Mouse (Mus musculus) NIH3T3 (cell line): ENCODE results near the gene Yy1.
"Not testable (repeated sequence)": the region's sequence is repeated elsewhere in the genome, so short reads cannot be mapped to it uniquely, and the experiment has no call there.

Experiments used
- DNase-seq: peaks from one replicate; pipeline ENCODE4 v3.0.0-alpha.2; 2012; ENCODE audit warnings: low read depth

The Yy1 gene

DNA sequence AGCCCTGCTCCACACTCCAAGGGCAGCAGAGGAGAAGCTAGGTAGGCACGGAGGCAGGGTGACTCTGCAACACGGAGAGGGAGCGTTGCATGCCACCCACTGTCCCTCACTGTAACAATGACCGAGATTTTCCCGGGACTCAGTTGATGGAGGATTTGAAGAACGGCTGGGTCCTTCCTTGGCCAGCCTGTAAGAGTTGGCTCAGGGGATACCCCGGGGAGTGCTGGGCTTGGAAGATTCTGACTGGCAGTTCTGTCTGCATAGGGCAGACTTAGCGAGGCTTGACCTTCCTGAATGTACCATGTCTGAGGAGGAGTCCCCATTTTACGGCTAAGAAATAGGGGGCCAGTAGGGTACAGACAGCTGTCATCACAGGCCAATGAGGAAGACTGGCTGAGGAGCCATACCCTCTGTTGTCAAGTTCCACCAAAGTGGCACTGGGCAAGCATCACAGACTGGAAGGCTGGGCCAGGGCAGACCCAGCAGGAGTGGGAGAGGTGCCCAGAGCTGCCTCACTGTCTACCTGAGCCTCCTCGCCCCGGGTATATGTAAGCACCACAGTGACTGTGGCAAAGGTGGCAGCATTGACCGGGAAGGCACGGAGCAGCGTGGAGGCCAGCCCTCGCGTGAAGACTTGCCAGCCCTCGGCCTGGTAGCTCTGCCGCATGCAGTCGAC is 33.6 kb downstream of the Yy1 start:
- DNase-seq, result no peak

DNA sequence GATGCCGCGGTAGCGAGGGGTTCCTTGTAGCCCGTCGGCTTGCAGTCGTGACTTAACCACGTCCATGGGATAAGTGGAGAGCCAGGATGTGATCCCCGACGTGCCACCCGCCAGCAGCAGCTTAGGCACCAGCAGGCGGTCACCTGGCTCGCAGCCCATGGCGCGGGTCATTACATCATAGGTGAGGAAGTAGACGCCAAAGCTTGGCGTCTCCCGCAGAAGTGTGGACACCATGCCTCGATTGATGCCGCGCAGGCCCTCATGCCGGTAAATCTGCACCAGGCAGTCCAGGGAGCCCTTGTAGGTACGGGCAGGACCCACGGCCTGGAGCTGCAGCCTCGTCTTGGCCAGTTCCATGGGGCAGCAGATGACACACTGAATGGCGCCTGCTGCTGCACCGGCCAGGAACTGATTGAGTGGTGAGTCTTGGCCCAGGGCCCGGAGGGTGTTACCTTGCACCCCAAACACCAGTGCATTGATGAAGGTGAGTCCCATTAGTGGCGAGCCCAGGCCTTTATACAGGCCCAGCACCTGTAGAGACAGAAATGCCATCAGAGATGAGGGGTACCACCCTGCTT is 34.3 kb downstream of the Yy1 start:
- no peak for DNase-seq

DNA sequence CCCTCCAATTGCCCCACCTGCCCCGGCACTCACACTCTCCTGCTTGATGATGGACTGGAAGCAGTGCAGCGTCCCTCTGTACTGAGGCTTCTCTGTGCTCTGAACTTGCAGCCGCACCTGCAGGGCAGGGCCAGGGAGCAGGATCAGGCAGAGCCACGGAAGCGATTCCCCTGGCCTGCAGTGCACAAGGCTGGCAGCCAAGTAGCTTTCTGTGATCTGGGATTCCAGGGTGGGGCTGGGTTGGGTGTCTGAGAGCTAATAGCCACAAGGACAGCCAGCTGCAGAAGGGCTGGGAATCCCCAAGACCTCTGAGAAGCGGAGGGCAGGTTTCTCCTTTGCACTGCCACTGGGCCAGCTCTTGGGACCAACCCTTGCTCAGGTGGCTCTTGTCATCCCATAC is 34.9 kb downstream of the Yy1 start:
- DNase-seq, result no peak

DNA sequence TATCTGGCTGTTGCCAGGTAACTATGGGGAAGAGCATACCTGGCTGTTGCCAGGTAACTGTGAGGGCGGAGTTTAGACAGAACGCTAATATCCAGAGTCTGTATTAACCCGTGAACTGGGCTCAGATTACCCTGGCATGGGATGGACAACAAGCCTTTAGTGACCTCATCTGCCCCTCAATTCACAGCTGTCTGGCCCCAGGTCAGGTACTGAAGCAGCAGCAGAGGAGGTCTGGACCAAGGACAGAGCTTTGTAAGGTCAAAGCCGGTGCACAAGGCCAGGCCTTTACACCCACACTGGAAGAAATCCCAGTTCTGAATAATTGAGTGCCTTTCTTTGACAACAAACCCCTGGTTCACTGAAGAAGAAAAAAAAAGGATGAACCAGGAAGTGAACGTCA is 36.9 kb downstream of the Yy1 start:
- DNase-seq, result peak; percentile 24

DNA sequence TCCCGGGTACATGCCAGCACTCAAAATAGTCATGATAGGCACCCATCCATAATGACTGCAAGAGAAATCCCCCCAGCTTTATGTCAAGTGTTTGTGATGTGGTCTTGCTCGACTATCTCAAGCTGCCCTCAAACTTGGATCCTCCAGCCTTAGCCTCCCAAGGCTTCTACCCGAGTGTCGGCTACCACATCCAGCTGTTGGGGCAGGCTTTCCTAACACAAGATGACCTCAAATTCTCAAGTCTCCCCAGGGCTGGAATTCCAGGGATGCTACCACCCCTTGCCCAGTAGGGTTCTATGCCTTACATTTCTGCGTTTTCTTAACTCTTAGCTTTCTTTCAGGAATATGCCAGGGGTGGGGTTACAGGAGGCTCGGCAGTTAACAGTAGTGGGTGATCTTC is 37.6 kb downstream of the Yy1 start:
- no peak for DNase-seq

DNA sequence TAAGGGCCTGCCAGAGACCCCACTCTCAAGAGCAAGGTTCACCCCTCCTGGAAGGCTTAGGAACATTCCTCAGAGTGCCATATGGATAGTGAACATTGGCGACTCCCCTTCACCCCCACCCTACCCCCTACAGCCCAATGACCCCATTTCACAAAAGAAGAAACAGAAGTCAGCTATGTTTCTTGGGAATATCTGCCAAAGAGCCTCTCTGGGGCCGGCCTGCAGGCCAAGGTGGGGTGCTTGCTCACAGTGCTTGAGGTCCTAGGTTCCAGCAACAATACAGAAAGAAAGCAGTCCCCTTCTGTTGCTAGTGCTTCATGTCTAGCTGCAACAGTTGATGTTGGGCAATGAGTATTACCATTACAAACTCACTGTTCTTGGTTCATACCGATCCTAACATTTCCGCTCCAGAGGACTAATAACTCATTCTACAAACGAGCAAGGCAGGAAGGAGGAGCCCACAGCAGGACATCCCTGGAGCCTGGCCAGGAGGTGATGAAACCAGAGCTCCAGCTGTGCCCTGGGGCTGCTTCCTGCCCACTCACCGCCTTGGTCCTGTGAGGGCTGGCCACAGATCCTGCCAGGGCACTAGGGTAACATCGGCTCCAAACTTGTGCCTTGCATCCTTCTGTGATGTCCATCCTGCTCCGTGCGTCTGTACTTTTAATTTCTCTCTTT is 39.3 kb downstream of the Yy1 start:
- peak; percentile 91 for DNase-seq

DNA sequence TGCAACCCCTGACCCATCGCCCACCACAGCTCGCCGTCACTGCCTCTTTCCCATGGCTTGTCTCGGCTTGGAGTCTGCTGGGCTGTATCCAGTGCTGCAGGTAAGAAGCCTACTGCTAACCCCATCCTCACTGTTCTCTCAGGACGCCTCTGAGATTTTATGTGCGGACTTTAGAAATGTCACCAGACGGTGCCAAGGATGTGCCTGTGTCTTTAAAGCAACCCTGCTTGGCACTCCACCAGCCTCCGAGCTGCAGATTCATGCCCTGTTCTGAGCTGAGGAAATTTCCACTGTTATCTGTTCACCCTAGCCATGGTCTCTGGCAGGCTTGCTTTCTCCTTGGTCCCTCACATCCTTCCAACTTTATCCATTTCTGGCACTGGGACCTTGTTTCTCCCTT is 40.1 kb downstream of the Yy1 start:
- DNase-seq, result peak; percentile 41

DNA sequence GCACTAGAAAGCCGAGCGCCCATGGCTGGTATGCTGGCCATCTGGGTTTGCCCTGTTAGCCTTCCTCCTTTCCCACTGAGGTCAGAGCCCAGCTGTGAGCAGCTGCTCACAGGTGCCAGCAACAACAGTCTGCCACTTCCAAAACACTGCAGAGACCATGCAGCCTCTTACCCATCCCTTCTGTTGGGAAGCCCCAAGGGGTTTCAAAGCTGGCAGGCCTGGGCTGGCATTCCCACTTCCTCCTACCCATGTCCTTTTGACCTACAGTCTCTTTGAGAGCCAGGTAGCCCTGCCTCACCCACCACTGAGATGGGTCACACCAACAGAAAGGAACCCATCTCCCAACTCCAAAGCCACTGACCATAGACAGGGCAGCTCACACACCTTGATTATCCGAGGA is 40.6 kb downstream of the Yy1 start:
- DNase-seq, result no peak

DNA sequence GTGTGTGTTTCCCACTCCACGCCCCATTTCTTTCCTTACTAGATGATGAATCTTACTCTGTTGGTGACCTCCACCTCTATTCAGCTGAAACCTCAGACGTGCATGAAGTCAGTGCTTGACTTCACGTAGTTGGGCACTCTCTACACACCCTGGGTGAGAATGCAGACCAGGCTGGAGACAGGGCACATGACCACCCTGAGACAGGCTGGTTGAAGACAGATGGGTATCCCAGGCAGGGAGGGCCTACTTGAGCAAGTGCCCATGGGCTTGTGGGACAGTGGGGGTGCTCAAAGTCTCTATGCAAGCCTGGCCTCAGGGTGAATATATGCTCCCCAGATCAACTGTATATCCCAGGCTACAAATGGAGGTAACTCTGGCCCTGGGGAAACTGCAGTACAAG is 41.6 kb downstream of the Yy1 start:
- no peak for DNase-seq

DNA sequence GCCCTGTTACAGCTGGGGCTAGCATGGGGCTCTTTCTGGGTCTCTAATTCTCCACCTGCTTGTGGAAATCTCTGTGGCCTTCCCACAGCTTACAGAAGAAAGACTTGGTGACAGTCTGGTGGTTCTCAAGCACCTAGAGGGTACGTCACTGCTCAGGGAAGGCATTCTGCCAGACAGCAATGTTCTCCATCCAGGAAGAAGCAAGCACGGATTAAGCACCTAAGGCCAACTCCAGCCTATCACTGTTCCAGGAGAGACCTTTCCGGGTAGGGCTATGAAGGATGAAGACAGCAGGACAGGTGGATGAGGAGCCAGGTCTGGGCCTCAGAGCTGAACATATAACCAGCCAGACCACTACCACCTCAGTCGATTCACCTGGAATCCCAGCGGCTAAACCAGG is 42.0 kb downstream of the Yy1 start:
- DNase-seq, result no peak

DNA sequence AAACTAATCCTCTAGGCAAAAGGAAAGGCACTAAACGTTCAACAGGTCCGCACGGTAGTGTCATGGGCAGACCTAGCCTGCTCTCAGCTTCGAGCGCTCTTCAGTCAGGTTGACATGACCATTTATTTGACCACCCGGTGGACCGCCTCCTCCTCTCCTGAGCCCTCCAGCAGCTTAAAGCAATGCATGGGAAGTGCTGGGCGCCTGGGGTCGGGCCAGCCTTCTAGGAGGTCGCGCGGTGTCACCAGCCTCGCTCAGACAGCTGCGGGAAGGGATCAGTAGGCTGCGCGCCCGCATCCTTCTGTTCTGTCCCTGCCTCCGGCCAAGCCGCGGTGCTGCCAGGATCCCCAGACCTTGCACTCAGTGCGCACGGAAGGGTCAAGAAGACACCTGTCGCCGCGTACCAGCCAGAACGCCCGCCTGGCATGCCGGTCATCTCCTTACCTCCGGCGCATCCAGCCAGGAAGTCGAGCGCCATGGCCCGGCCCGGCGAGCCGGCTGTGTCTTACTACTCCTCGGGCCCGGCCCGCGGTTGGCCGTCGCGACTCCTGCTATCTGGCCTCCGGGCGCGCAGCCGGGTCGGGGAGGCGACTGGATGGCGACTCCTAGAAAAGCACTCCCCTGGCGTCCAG is 42.6 kb downstream of the Yy1 start:
- no peak for DNase-seq

DNA sequence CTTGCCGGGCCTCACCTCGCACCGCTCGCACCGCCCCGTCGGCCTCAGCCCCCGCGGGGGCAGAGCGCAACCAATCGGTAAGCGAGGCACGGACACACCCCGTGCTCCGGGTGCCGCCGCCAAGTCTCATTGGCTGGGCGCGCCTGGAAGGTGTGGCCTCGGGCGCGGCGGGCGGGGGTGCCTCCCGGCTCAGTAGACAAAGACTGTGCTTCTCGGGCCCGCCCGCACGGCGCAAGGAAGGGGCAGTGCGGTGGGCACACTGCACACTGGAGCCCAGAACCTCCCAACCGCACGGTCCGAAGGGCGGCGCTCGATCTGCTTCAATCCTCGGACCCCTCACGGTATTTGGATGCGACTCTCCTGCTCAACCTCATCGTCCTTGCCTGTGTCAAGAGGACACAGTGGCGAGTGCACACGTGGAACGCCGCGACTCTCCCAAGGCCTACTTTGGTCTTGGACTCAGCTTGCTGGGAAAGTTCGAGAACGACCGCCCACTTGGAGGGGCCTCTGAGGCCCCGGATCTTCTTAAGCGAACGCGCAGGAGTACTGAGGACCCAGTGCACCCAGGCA is 43.2 kb downstream of the Yy1 start, which contains the start of the genes Slc25a29 and Slc25a47:
Gene Slc25a29 (minus strand): TSS at position 44 of the 570 bp plus-strand sequence.
Gene Slc25a47 (plus strand): TSS at position 207 of the 570 bp plus-strand sequence.
- peak; percentile 98 for DNase-seq

DNA sequence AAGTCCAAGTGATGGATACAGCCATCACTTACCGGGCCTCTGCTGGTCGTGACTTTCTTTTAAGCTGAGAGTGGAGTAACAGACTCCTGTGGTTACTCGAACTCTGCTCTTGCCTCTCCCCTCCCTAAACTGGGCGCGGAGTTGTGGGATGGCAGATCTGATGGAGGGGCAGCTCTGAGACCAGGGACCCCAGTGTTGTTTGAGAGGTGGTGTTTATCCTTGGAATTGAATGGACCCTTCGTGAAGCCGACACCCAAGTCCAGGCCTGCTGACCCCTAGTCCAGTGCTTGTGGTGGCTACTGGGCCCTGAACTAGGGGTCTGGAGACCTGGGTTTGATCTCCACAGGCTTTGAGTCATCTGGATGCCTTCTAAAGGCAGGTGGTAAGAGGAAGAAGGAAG is 43.9 kb downstream of the Yy1 start:
- peak; percentile 48 for DNase-seq

DNA sequence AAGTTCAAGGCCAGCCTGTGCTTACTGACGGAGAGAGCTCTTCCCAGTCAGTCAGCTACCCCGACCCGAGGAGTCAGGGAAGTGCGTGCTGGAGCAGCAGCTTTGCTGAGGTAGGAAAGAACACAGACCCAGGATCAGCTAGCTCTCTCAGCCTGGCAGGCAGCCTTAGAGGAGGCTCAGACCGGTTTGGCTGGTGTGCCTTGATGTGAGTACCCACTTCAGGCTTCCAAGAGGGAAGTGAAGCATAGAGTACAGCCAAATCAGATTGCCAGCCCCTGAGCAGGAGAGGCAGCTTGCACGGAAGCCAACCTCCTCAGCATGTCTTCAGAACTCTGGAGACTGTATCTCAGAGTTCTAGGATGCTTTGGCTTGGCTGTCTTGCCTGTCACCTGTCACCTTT is 48.4 kb downstream of the Yy1 start:
- DNase-seq, result no peak

DNA sequence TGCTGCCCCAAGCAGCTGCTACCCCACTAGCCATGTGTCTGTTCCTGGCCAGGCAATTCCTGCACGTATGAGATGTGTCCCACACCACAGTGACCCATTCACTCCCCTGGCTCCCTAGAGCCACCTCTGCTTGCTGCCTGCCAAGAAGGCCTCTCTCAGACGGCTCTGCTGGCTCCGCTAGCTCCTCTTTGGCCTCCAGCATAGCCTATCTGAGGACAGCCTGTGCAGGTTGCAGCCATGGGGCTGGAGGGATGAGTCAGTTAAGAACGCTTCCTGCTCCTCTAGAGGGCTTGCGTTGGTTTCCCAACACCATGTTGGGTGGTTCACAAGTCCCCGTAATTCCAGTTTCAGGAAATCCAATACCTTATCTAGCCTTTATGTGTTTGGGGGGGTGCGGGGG is 49.9 kb downstream of the Yy1 start:
- DNase-seq, result no peak

DNA sequence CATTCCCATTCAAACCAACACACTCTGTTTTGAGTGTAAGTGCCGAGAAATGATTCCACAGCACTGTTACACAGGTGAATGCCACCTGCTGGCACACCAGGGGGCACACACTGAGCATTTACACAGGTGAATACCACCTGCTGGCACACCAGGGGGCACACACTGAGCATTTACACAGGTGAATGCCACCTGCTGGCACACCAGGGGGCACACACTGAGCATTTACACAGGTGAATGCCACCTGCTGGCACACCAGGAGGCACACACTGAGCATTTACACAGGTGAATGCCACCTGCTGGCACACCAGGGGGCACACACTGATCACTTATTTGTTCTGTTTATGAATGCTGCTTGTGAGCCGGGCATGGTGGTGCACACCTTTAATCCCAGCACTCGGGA is 55.3 kb downstream of the Yy1 start:
- not testable (repeated sequence) for DNase-seq

DNA sequence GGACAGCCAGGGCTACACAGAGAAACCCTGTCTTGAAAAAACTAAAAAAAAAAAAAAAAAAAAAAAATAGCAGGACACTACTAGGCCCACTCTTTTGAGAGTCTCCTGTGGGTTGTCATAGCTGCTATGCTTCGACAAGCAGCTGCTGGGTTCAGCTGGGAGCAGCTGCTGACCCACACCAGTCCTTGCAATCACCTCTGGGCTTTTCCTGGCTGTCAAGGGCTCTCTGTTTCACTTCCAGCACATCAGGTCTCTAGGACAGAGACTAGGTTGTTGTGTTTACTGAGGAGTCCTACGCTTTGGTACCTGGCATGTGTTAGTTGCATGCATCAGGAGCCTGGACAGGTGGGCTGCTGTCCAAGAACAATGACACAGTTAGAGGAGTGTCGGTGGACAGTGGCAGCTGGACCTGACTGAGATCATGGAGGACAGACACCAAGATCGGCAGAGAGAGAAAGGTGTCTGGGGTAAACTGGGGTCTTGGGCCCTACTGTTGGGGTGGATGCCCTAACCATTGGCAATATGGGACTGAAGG is 56.8 kb downstream of the Yy1 start:
- no peak for DNase-seq

DNA sequence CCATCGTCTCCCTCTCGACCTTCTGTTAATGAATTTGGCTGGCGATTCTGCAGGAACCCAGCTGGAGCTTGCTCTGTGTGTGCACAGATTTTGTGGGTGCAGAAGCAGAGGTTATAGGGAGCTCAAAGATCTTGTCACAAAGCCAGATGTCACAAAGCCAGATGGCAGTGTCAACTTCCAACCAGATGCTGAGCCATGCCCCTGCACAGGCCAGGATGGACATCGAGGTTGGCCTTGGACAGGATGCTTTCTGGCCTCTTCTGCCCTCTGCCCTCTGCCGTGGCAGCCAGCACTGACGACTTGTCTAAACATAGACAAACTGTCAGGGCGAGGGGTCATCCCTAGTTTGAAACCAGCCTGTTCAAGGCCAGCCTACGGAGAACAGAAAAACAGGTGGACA is 57.4 kb downstream of the Yy1 start:
- DNase-seq, result no peak

DNA sequence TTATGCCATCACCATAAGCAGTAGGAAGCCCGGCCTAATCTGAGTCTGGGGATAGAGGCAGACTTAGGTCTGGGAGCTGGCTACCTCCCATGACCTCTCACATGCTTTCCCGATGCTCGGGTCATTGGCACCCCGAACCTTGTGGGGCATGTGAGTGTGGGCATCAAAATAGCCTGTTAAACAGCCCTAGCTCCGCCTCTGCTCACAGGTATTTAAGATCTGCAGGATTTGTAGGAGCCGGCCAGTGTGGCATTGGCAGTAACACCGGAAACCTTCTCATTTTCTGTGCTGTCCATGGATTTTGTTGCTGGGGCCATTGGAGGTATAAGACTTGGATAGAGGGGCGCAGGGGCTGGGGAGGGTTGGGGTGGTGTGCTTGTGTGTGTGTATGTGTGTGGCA is 58.1 kb downstream of the Yy1 start:
- DNase-seq, result no peak

DNA sequence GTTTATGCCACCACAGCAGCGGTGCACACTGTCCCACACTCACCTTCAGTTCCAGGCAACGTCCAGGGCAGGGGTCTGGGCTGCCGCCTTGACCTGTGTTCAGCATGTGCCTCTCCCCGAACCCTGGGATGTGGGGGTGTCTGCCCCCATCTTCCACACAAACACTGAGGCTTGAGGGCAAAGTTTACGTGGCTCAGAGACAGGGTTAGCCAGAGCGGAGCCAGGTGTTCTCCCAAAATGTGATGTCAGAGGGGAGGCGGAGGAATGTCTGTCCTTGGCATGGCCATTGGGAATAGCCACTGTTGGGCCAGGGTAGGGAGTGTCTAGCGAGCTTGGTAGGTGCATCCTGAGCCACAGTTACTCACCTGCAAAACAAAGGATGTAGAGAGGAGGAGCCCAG is 60.0 kb downstream of the Yy1 start:
- DNase-seq, result no peak

DNA sequence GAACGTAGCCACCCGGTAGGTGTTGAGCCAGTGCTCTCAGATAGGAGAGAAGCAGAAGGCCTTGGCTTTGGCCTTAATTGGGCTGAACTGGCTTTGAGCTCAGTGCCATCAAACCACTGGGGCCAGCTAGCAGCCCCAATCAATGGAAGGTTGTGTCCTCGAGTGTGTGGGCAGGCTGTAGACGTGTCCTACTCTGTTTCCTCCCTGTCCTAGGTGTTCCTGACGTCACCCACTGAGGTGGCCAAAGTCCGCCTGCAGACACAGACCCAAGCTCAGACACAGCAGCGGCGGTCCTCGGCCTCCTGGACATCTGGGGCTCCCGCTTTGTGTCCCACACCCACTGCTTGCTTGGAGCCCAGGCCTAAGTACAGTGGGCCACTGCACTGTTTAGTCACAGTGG is 62.3 kb downstream of the Yy1 start:
- no peak for DNase-seq

DNA sequence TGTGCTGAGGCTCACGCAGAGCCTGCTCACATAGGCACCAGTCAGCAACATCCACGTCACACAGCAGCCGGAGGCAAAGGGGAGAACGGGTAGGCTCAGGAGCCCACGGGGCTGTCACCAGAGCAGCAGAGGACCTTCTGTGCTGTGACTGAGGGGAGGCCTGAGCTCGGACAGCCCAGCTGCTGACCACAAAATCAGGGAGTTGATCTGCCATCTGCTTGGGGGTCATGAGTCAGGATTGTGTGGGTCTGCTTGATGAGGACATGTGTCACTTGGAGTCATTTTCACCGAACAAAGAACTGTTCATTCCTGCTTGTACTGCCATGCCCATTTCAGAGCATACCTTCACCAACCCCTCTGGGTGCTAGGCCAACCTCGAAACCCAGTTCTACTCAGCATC is 63.4 kb downstream of the Yy1 start:
- no peak for DNase-seq

DNA sequence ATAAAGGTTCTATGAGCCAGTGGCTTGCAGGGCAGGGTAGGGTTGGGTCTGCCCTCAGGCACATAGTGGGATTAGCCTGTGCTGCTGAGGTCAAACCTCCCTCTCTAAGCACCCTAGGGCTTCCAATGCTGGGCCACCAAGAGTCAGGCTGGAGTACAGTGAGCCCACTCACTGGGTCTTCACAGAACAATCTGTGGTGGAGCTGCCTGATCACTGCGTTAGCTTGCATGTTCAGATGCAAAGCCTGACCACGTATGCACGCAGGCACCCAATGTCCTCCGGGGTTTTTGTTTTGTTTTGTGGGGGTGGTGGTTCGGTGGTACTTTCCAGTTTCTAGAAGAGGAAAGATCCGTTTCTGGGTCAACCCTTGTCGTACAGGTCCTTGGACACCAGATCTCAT is 64.3 kb downstream of the Yy1 start:
- DNase-seq, result no peak
